Mouse (Mus musculus) cerebellum, adult 9-11 months (tissue): ENCODE results near the gene Olfr1287.

Source experiments
- DNase-seq: peaks from one replicate; pipeline ENCODE4 v3.0.0; 2022

The Olfr1287 gene

DNA sequence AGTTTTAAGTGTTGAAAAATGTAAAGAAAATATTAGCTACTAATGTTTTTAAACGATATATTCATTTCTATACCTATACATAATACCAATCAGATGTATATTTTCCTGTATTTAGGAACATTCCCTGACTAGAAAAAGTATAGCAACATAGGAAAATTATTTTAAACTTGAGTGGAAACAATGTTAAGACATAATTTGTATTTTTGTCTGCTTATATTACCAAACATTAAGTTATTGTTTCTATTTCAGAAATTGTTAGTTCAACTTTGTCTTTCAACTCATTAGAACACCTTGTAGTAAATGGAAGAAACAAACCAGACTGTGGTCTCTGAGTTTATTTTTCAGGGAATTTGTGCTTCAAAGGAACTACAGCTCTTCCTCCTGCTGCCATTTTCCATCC lies at the start of gene Olfr1287:
TSS of gene Olfr1287 (plus strand) at position 301 of the 400 bp plus-strand sequence.
- DNase-seq = no peak

DNA sequence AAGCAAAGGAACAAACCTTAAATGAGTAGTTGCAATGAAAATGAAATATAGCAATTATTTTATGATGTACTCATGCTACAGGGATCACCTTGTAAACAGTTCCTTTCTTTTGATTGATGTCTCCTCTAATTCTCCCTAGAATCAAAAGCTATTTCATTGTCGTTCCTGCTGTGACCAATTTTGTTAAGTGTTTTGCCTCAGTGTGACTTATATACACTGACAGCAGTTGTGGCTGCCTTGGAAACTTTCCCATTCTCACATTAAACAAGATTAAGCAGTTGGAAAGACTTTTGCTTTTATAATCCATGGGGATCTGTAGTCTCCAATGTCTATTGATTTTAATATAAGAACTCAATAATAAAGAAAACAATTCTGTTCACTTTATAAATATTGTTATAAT lies 26.0 kb upstream of the Olfr1287 start, which contains the start of gene Olfr1286:
TSS of gene Olfr1286 (minus strand) at position 185 of the 400 bp plus-strand sequence.
- DNase-seq = no peak

- no peak for DNase-seq
Measured at GRCm38 (mm10) chr2:111473801-111474200, 24.9 kb downstream of the Olfr1287 start, which contains the start of gene Olfr1288. Gene Olfr1288 (plus strand): TSS chr2:111474101.

DNA sequence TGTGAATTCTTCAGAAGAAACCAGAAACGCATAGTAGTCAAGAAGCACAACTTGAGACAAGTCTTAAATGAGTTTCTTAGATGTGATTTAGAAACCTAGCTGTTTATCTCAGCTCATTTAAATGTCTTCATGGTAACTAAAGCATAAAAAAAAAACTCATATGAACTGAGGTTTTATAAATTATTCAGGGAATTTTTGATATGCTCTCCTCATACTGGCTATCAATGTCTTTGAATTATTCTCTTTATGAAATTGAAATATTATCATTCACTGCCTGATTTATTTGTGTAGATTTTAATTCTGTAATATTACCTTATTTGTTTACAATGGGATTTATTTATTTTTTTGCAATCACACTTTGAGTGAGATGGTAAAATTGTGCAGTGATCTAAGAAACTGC lies 31.6 kb downstream of the Olfr1287 start, which contains the start of gene Olfr1289:
TSS of gene Olfr1289 (plus strand) at position 301 of the 400 bp plus-strand sequence.
- no peak for DNase-seq

DNA sequence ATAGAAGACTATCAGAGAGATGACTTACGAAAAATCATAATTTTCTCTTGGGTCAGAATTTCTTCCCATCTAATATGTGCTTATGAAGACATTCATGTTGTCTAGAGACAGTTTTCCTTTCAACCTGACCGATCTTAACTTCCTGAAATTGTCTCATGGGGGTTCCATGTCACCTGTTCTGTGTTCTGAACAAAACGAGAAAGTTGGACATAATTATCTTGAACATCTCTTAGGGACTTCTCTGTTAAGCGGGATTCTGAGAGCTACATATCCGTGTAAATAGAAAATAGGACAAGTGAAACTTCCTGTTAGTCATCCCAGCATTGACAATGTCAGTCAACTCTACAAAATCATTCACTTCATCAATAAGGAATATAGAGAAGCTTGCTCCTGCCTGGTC lies 44.8 kb downstream of the Olfr1287 start, which contains the start of gene Olfr1290:
TSS of gene Olfr1290 (minus strand) at position 101 of the 400 bp plus-strand sequence.
- no peak for DNase-seq

- DNase-seq = no peak
Measured at GRCm38 (mm10) chr2:111496880-111497279, 47.9 kb downstream of the Olfr1287 start, which contains the start of gene Olfr1291-ps1. Gene Olfr1291-ps1 (plus strand): TSS chr2:111497180.
